Mouse (Mus musculus) adipose tissue, adult 10 weeks (tissue): ENCODE results near the gene Dynlt1b. TPM values are rescaled to one million over a fixed set of nuclear protein-coding genes. Genes with fewer than 3 reads are reported as not detected.

Experiments used
- polyA plus RNA-seq: library from polyadenylated mRNA; stranded (reverse); fragments of 350-450 nt; fragmentation: Illumina TruSeq; extraction: RNeasy Lipid Tissue Mini Kit (QIAGEN cat#74804); gene quantifications from one replicate; pipeline ENCODE4 v1.2.3, GENCODE M21; 2014; ENCODE audit warnings: low read depth, low replicate concordance

The Dynlt1b gene
- polyA plus RNA-seq: 103 TPM

DNA sequence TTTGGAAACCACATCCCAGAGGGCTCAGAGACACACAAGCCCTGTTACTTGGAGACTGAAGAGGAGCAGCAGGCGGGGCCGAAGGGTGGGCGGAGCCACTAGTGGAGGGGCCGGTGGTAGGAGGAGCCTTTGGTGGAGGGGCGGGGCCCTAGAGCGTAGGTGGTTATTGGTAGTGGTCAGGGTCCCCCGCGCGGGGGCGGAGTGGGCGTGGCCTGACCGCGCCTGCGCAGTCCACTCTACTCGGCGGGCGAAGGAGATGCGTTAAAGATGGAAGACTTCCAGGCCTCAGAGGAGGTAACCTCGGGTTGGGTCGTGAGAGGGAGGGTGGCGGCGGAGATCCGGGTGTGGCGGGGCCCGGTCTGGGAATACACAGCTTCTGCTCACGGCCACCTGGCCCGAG lies at the start of gene Dynlt1b:
TSS of gene Dynlt1b (plus strand) at position 168 of the 400 bp plus-strand sequence.

Other genes with a start within 250 kb of the Dynlt1b start
- 8.8 TPM for gene Tmem181a, start 173.3 kb upstream of the Dynlt1b start, polyA plus RNA-seq
- 3.0 TPM for gene Dynlt1a, start 112.6 kb upstream of the Dynlt1b start, polyA plus RNA-seq
- gene Dynlt1c, start 171.6 kb downstream of the Dynlt1b start, polyA plus RNA-seq: 16.0 TPM
- gene Dynlt1f, start 225.8 kb downstream of the Dynlt1b start, polyA plus RNA-seq: 76.2 TPM
- 5.9 TPM for gene Sytl3, start 229.0 kb downstream of the Dynlt1b start, polyA plus RNA-seq